In genomic region chr19:21742138-21742537, GRCm38 (mm10) we compare ENCODE assay signal across 9 mouse cellular contexts. TPM values are rescaled to one million over a fixed set of nuclear protein-coding genes. Genes with fewer than 3 reads are reported as not detected.
A peak's percentile ranks its signal among the peaks of the same experiment; 100 is the strongest.
DNase-seq lines count a peak whose midpoint lies in the region; ATAC-seq and TF ChIP-seq lines count a peak whose summit lies in the region.
"Had no signal": no experiment of that assay in that cellular context is flagged by ENCODE, and none has a peak within 500 bp of the region (broad histone marks: within the 10 kb centered on the region; RNA-seq: fewer than 3 reads in every experiment).

No protein-coding gene starts in this region.

- no peaks in the 10 kb centered on the region for H3K79me2 ChIP-seq in heart, adult 2 months (replicated peaks; ENCODE audit: control insufficient read depth, insufficient read depth, low read length)

- intact Hi-C loops in heart, adult 2 months (cut with DNase I) = no loop called here

- no peaks in the 10 kb centered on the region for H3K27me3 ChIP-seq in heart, adult 2 months (ENCODE audit: control insufficient read depth, insufficient read depth, low read length)
- H3K27me3 ChIP-seq in heart, embryonic 10.5 days (ENCODE audit: insufficient read depth, poor library complexity, severe bottlenecking) = no peaks in the 10 kb centered on the region
- H3K27me3 ChIP-seq: CH12.LX had no signal

- TF ChIP-seq POLR2A in heart, adult 2 months (IDR thresholded peaks at IDR 0.05; ENCODE audit: insufficient read depth, low read depth, low read length) = no peak

- DNase-seq in heart, adult 2 months = peak; percentile 34 to 52
- no peak for DNase-seq in heart, embryonic 10.5 days (ENCODE audit: low spot score)
- peak; percentile 38 to 71 for DNase-seq in frontal cortex, postnatal 36 days (ENCODE audit: low spot score in 2 of 2)
- peak; percentile 88 to 94 for DNase-seq in layer of hippocampus, postnatal 14 days (ENCODE audit: low spot score in 2 of 2)
- peak; percentile 70 for DNase-seq in right cerebral cortex, postnatal 25 days
- DNase-seq in testis, postnatal 14 days (ENCODE audit: low spot score) = no peak

- TF ChIP-seq EP300 in heart, adult 2 months (IDR thresholded peaks at IDR 0.05; ENCODE audit: insufficient read depth, low read depth, low read length) = no peak

- no peak for ATAC-seq in megakaryocyte-erythroid progenitor cell, adult 5-6 weeks (replicated peaks; ENCODE audit: low FRiP score, low TSS enrichment, poor library complexity, severe bottlenecking)
- ATAC-seq in inflammation-experienced regulatory T-cells, adult 6 months = no peak

- no peak for TF ChIP-seq CTCF in heart, adult 2 months (IDR thresholded peaks at IDR 0.05)

- peaks cover 2% of the 10 kb centered on the region; the same call in 1 of the 2 replicates for H3K4me1 ChIP-seq in heart, adult 2 months (ENCODE audit: control insufficient read depth, insufficient read depth, low read length)
- H3K4me1 ChIP-seq in heart, embryonic 10.5 days = no peaks in the 10 kb centered on the region

- H3K9me3 ChIP-seq in heart, embryonic 10.5 days = no peaks in the 10 kb centered on the region

- H3K36me3 ChIP-seq in heart, adult 2 months (ENCODE audit: control insufficient read depth, insufficient read depth, low read length) = no peaks in the 10 kb centered on the region
- H3K36me3 ChIP-seq in heart, embryonic 10.5 days = no peaks in the 10 kb centered on the region

- H3K27ac ChIP-seq in heart, adult 2 months = no peak overlapping the region
- H3K27ac ChIP-seq in heart, embryonic 10.5 days = no peak overlapping the region

- H3K9ac ChIP-seq in heart, adult 2 months (ENCODE audit: low read depth, low read length) = no peak overlapping the region

- 70% methylated on average over 12 of the region's 12 CpGs for whole genome bisulfite sequencing in heart, adult 2 months
- WGBS in heart, embryonic 10.5 days = 86% methylated on average over 12 of the region's 12 CpGs

- no peak overlapping the region for H3K4me3 ChIP-seq in heart, adult 2 months
- H3K4me3 ChIP-seq in heart, embryonic 10.5 days = no peak overlapping the region

RNA-seq across cellular contexts. Expression of gene Cemip2, which starts 36.0 kb away (rescaled TPM):
- total RNA-seq in heart, adult 2 months (2021) = 10 to 100 TPM; 10.7 to 11.7 TPM
- 4.5 and 5.8 TPM in 2 replicates for polyA plus RNA-seq in heart, adult 2 months (2012; rRNA removed)
- 63.1 and 110 TPM in 2 replicates for polyA plus RNA-seq in heart, embryonic 10.5 days (2016; fragmentation: Nextera tagmentation; extraction: Ambion mirVana)
- 10 to 100 TPM; 23.2 to 23.9 TPM for total RNA-seq in layer of hippocampus, postnatal 14 days (2021)
- 1.1 and 3.8 TPM in 2 replicates for total RNA-seq in megakaryocyte-erythroid progenitor cell, adult 5-6 weeks (2014; fragmentation: Nextera tagmentation)
- total RNA-seq in megakaryocyte-erythroid progenitor cell, adult 5-6 weeks (2017) = 3.3 and 4.6 TPM in 2 replicates
- polyA plus RNA-seq in inflammation-experienced regulatory T-cells, adult 6 months (2017; shearing (Covaris generic)) = 10 to 100 TPM in 1 of 3 experiments, 1 to 10 TPM in 2; 6.4 to 12.7 (median 6.6) TPM

Comparison
In these comparisons a context has a peak if more than half of its experiments do, and no peak if none do; other contexts are left out.
1. DNase-seq: peak in heart, adult 2 months (2 of 2), frontal cortex, postnatal 36 days (2 of 2), layer of hippocampus, postnatal 14 days (2 of 2) and right cerebral cortex, postnatal 25 days (single experiment); none in heart, embryonic 10.5 days (single experiment) and testis, postnatal 14 days (single experiment).